Mouse (Mus musculus): Measurements from ENCODE around the gene Slc22a4.

The Slc22a4 gene

GRCm38 (mm10) chr11:54028044-54028951 lies at the start of gene Slc22a4:
TSS of gene Slc22a4 (minus strand) at chr11:54028090.
- DNase-seq, result peak; percentile 92 to 96

GRCm38 (mm10) chr11:54076101-54076500 lies 48.2 kb upstream of the Slc22a4 start:
- peak in 1 of 2 experiments; percentile 33 for DNase-seq

- DNase-seq, result no peak
Measured at GRCm38 (mm10) chr11:54075353-54075752, 47.5 kb upstream of the Slc22a4 start.

- DNase-seq, result peak in 1 of 2 experiments; percentile 29
Measured at GRCm38 (mm10) chr11:54073291-54073690, 45.4 kb upstream of the Slc22a4 start.

GRCm38 (mm10) chr11:54071726-54072445 lies 44.0 kb upstream of the Slc22a4 start:
- DNase-seq, result peak in 1 of 2 experiments; percentile 36

- peak; percentile 41 to 63 for DNase-seq
Measured at GRCm38 (mm10) chr11:54068520-54069371, 40.9 kb upstream of the Slc22a4 start, which contains the start of gene Pdlim4. TSS of gene Pdlim4 (minus strand) at chr11:54069014.

GRCm38 (mm10) chr11:54067996-54068519 lies 40.2 kb upstream of the Slc22a4 start:
- no peak for DNase-seq

- peak in 1 of 2 experiments; percentile 44 for DNase-seq
Measured at GRCm38 (mm10) chr11:54067318-54067995, 39.6 kb upstream of the Slc22a4 start.

- no peak for DNase-seq
Measured at GRCm38 (mm10) chr11:54066400-54066799, 38.5 kb upstream of the Slc22a4 start.

- DNase-seq, result no peak
Measured at GRCm38 (mm10) chr11:54065915-54066178, 38.0 kb upstream of the Slc22a4 start.

GRCm38 (mm10) chr11:54065106-54065914 lies 37.4 kb upstream of the Slc22a4 start:
- no peak for DNase-seq

GRCm38 (mm10) chr11:54064412-54064978 lies 36.6 kb upstream of the Slc22a4 start:
- no peak for DNase-seq

GRCm38 (mm10) chr11:54063472-54063775 lies 35.5 kb upstream of the Slc22a4 start:
- DNase-seq, result peak in 1 of 2 experiments; percentile 30

GRCm38 (mm10) chr11:54062753-54063471 lies 35.0 kb upstream of the Slc22a4 start:
- peak; percentile 25 to 55 for DNase-seq

- peak in 1 of 2 experiments; percentile 62 for DNase-seq
Measured at GRCm38 (mm10) chr11:54062086-54062752, 34.3 kb upstream of the Slc22a4 start.

GRCm38 (mm10) chr11:54060316-54060715 lies 32.4 kb upstream of the Slc22a4 start:
- peak; percentile 45 to 76 for DNase-seq

- no peak for DNase-seq
Measured at GRCm38 (mm10) chr11:54059526-54059925, 31.6 kb upstream of the Slc22a4 start.

GRCm38 (mm10) chr11:54058643-54059042 lies 30.8 kb upstream of the Slc22a4 start:
- no peak for DNase-seq

GRCm38 (mm10) chr11:54058056-54058617 lies 30.2 kb upstream of the Slc22a4 start:
- DNase-seq, result peak in 1 of 2 experiments; percentile 31

Measured in kidney, postnatal 25 days (tissue).